Mouse (Mus musculus): ENCODE measurements around the gene Rnf130.

Rnf130 gene

DNA sequence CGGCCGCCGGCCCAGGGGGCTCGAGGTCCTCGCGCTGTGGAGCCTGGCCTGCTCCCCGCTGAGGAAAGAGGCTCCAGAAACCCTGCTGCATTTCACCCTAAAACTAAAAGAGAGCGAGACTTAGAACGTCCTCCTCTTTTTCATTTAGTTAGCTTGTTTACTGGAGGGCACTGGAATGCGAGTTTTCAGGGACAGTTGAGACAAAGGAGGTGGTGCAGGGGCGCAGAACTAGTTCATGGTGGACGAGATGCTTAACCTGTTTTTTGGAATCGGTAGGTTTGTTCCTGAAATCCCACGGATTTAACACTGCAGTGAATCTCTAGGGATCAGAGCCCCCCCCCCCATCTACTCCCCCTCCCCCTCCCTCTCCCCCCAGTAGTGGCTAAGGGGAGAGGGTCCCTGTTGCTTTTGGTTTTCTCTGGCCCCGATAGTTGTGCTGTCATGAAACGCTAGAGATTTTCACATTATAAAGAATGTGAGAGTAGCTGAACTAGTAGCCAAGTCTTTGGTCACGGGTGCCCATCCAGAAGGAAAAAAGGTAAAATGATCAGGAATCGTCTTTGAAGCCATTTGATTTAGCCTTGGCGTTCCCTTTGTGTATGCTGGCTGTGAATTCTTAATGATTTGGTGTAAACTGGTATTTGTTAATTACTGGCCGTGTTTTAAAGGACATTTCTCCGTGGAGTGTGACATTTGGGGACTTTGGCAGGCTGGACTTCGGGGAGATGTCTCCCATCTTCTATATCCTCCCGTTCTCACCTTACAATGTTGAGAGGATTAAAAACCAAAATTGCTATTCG is 775 bp downstream of the Rnf130 start:
- no peak for DNase-seq (ENCODE audit: low spot score)

DNA sequence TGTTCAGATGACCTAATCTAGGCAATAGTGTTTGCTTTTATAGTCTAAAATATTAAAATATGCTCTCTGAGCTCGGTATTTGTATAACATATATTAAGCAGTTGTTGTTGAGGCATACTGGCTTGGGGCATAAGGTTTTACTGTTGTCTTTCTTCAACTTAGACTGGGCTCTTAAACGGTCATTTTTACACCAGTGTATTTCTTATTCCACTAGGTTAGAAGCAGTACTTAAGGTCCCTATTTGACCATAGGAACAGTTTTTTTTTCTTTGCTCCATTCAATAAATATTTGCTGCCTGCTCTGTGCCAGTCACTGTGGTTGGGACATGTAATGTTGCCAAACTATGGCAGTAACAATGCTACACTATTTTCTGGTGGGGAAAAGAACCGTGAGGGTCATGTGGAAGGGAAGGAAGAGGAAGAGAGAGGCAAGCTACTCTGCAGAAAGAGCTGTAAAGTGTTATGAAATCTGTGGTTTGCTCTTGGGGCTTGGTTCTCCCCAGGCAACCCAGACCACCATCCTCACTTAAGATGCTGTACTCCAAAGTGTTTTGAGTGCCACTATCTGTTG is 1.5 kb downstream of the Rnf130 start:
- DNase-seq (ENCODE audit: low spot score) = no peak

DNA sequence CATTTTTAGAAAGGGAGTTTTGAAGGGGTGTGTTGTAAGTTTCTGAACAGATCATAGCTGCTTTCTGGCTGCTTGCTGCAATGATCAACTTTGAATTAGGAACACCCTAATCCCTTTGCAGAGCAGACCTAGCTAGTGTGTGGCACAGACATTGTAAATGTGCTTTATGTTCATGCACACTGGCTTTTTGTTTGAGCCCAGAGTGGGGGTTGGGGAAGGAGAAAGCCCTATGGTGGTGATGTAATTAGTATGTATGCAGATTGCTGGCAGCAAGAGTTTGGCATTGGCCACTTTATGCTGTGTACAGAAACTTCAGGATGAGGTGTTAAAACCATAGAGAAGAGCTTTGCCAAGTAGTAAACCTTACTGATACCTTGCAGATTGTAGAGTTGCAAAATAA is 3.3 kb downstream of the Rnf130 start:
- no peak for DNase-seq (ENCODE audit: low spot score)

DNA sequence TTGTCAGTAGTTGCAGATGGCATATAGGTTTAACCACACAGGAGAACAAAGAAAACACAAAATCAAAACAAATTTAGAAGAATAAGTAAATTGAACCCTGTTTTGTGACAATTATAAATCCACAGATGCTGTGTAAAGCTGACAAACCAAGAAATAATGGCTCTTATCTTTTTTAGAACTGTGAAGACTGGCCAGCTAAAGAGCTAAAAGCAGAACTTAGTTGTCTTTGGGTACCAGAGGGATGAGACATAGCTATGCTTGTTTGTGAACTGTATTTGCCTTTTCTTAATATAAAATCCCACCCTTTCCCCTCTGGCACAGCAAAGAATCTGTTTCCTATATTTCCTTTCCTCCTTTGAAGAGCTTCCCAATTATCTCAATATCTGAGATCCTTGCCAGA is 9.0 kb downstream of the Rnf130 start:
- DNase-seq (ENCODE audit: low spot score) = no peak

DNA sequence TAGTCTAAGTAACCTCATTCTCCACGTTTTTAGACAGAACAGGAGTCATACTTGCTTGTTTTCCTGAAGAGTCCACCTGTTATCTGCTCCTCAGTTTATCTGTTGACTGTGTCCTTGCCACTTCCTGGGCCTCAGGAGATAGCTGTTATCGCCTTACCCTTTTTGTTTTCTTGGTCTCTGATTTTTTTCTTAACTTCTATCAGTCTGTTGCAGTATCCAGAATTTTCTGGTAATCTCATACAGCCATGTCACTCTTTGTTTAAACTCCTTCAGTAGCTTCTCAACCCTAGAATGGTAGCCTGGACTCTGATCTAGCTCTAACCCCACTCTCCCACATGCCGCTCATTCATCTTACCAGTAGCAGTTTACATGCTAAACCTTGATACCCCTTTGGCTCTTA is 10.6 kb downstream of the Rnf130 start:
- no peak for DNase-seq (ENCODE audit: low spot score)

DNA sequence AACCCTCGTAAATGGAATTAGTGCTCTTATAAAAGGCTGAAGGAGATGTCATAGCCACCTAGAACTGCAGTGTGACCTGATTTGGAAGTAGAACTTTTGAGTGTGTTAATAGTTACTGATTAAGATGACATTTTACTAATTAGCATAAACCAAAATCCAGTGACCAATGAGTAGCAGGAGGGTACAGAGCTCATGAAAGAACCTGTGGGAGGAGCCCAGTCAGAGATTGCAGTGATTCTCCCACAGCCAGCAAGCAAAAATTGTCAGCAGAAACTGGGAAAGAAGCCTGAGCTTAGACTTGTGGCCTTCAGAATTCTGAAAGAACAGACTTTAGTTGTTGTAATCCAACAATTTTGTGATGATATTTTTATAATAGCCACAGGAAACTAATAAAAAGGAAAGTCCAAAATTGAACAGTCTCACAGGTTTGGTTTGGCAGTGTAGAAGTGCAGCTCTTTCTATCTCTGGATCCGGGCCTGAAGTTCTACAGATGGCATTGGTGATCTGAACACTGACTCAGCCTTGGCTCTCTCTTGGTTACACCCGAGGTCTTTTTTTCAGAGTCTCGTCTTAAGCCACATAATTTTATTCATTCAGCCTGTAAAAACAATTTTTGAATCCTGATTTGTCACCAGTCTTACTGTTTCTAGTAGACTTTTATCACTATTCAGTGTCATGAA is 11.8 kb downstream of the Rnf130 start:
- DNase-seq (ENCODE audit: low spot score) = no peak

DNA sequence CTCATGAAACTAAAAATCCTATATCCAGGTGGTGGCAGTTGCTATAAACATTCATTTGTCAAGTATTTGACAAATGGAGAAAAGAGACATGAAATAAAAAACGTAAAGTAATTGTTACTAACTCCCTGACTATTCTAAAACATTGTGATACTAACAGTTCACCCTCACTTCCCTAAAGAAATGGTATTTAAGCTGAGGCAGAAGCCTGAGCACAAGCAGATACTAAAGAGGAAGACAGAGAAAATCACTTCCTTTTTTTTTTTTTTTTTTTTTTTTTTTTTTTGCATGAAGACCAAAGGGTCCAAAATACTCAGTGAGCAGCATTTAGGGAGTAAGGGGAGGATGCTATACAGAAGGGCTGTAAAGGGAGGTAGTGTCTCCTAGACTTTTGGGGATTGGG is 13.6 kb downstream of the Rnf130 start:
- DNase-seq (ENCODE audit: low spot score) = no peak

DNA sequence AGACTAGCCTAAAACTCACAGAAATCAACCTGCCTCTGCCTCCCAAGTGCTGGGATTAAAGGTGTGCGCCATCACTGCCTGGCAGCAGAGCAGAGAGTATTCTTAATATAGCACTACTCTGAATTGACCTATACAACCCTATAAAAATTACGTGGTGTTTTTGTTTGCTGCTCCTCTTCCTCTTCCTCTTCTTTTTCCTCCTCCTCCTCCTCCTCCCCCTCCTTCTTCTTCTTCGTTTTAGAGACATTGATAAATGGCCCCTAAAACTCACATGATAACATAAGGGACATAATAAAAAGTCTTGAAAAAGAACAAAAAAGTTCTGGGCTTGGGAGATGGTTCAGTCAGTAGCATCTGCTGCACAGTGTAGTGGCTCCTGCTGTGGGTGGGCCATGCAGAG is 16.0 kb downstream of the Rnf130 start:
- no peak for DNase-seq (ENCODE audit: low spot score)

DNA sequence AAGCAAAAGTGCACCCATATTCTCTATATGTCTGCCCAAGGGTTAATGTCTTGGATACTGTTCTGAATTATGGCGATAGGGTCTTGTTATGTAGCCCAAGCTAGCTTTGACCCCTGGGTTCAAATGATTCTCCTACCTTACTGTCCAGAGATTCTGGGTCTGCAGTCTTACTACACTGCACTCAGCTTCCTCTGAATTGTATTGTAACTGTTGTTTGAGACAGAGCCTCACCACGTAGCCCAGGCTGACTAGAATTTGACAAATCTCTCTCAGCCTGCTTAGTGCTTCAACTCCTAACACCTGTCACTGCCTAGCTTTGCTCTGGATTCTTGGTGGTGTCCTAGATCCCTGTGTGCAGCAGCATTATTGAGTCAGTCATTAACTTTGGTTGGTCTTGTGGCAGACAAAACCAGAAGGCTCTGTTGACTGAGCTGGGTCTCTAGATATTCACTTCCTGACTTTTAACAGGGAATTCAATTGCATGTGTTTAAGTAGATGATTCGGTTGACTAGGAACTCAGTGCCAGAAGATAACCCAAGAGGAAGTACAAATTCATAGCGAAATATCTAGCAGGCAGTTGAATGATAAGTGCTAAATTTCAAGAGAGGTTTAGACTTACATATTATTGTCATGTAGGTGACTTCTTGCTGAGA is 17.3 kb downstream of the Rnf130 start:
- DNase-seq (ENCODE audit: low spot score) = no peak

DNA sequence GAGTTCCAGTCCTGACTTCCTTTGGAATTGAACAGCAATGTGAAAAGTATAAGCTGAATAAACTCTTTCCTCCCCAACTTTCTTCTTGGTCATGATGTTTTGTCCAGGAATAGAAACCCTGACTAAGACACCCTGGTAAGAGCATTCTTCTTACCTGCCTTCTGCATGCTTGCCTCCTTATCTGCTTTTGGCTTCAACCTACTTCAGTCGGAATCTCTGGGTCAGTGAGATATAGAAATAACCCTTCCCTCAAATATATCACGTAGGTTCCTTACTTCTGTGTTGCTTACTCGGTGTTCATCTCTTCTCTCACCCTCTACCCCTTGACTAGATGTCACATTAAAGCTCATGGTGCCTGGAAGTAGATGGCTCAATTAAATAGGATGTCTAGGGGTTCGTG is 19.3 kb downstream of the Rnf130 start:
- DNase-seq (ENCODE audit: low spot score) = no peak

DNA sequence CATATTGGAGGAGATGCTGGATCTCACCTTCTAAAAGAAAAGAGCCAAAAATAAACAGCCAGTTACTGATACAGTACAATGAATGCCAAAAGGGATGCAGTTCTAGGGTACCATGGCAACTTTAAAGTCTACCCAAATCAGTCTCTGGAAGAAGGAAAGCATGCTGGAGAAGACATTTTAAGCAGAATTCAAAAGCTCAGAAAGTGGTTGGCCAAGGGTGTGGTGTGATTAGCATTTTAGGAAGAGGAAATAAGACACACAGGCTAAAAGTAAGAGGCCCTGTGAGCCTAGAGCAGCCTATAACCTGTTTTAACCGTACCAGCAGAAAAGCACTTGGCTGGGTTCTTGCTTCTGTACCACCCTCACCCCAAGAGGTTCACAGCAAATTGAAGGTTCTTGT is 22.5 kb downstream of the Rnf130 start:
- DNase-seq (ENCODE audit: low spot score) = no peak

DNA sequence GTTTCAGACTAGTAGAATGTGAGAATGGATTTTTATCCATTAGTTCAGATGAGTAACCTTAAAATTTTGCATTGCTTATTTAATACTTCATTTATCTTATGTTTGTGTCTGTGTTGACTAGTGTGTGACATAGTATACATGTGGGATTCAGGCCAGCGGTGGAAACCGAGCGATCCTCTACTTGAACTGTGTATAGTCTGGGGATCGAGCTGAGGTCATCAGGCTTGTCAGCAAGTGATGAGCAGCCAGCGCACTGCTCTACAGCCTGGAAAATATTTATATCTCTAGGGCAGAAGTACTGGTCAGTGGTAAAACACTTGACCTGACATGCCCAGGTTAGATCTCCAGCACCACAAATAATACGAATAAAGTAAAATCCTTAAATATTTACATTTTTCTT is 23.0 kb downstream of the Rnf130 start:
- no peak for DNase-seq (ENCODE audit: low spot score)

DNA sequence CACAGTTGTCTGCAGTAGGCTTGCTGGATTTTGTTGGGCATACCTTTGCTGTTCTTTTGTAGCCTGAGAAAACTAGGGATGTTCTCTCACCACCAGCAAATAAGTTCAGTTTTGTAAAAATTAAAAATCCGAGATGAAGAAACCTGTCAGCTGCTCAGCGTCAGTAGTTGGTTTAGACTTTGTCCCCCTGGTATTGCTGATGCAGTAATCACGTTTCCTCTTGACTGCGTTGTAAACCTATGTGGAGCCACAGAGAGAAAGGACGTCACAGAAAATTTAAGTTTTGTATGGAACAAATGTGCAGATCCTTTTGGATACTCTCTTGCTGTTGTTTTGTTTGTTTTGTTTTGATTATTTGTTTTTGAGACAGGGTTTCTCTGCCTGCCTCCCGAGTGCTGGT is 25.2 kb downstream of the Rnf130 start:
- no peak for DNase-seq (ENCODE audit: low spot score)

DNA sequence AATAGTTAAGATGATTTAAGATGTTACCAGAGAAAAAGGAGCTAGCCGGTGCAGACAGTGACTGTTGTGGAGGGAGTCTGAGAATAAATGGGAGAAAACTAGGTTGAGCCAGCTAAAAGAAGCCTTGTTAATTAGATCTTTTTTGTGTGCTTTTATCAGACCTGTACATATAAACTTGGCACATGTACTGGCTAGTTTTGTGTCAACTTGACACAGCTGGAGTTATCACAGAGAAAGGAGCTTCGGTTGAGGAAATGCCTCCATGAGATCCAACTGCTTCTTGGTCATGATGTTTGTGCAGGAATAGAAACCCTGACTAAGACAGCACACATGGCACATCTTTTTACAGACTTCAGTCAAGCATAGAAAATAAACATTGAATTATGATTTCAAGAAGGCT is 32.6 kb downstream of the Rnf130 start:
- DNase-seq (ENCODE audit: low spot score) = no peak

DNA sequence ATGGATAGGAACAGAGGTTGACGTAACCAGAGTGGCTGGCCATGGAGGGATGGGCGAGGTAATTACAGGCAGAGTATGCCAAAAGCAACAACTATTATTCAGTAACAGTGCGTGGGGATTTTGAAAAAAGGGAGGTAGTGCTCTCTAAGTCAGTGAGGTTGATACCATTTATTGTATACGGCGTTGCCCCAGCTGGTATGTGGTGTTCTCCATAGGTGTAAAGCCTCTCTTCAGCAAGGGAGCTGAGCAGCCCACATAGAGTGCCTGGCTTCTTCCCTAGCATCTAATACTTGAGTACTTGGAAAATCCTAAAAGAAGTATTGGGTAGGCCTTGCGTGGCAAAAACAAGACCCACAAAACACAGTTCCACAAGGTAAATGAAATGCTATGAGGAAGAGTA is 33.1 kb downstream of the Rnf130 start:
- no peak for DNase-seq (ENCODE audit: low spot score)

DNA sequence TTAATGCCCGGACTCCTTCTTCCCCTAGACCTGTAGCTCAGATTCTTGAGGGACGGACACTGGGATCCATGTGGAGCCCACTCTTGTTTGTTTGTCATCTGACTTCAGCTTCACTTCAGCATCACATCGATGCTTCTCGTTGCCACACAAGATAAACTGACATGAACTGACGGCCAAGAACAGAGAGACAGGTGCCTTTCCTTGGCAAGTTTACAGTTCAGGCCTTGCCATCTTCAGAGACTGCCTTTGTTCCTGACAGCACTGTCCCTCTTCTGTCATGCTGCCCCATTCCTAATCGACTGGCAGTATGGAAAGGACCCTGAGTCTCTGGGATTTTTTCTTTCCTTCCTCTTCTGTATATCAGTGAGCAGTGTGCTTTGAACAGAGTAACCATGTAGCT is 33.9 kb downstream of the Rnf130 start:
- no peak for DNase-seq (ENCODE audit: low spot score)

DNA sequence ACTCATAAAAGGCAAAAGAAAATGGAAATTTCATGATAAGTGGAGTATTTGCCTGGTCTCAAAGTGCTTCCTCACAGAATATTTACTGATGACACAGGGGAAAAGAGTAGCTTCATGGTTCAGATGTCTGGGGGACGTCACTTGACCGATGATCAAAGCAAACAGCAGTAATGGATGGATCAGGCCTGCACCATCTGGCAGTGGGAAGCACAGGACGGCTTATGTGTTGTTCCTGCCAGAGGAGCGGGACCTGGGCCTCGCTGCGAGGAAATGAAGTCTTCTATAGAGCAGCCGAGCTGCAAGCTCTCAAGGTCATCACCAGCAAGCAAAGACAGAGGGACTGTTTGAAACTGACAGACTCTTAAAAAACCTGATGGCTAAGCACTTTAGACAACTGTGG is 37.0 kb downstream of the Rnf130 start:
- DNase-seq (ENCODE audit: low spot score) = no peak

DNA sequence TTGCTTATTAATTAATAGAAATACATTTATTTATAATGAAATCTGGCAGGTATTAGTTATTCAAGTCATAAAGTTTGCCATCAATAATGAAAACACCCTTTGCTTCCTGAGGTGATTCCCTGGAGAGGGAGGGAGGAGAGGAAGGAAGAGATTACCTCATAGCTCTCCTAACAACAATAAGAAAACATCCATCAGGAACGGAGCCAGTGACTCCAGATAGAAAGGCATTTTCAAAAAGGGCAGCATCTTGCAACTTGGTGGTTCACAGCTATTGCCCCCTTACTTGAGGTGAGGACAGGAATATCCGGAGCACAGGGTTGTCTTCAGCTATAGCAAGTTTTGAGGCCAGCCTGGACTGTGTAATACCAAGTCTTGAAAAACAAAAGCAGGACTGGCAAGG is 40.9 kb downstream of the Rnf130 start:
- DNase-seq (ENCODE audit: low spot score) = no peak

DNA sequence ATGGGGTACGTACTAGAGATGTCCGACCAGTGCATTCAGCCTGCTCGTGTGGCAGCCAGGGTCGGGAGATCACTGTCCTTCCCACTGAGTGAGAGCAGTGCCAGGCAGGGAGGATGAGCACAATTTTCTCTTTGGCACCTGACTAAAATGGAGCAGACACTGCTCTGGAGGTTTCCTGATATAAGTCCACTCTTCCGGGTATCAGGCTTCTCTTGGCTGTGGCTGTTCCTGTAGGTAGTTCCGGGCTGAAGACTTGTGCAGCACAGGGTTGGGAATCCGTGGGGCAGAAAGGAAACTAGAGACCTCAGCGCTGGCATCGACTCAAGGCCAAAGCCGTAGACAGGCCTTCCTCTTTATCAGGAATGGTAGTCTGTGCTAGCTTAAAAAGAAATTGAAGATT is 48.7 kb downstream of the Rnf130 start:
- no peak for DNase-seq (ENCODE audit: low spot score)

DNA sequence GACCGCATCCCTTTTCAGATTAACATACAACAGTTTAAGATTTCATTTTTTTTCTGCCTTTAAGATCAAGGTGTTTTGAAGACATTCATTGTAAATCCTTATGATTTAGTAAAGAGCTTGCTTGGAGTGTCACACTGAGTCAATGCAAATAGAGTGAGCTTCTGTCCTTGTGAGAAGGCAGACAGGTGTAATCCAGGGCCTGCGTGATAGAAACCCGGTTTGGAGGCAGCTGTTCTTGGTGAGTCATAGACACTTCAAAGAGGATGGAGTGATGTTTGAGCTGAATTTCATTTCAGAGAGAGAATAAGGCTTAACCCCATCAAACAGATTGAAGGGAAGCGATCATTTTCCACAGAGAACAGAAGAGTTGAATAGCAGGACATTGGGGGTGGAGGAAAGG is 51.6 kb downstream of the Rnf130 start:
- DNase-seq (ENCODE audit: low spot score) = no peak

DNA sequence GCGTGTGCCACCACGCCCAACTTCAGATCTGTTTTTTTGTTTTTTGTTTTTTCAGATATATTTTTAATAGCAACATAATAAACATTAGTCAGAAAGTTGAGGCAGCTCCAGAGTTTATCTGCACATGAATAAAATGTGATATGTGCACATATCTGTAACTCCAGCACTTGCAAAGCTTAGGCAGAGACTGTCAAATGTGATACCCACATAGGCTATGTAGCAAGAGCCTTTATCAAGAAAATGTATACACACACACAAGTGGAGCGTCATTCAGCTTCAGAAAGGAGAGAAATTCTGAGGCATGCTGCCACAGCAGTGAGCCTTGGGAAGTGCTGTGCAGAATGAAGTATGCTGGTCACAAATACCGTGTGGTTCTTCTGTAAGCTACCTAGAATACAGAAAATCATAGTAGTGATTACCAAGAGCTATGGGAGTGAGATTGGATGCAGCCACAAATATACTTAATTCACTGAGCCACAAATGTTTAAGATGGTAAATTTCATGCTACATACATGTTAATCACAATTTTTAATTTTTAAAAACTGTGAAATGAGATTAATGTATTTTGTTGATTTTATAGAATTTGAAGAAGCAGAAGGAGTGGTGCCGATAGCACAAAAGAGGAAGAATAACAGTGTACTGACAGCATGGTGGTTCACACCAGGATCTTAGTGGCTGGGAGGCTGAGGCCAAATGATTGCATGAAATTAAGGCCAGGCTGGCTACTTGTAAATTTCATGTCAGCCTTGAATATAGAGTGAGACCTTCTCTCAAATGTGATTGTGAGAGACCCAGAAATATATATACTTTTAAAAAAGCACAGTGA is 56.4 kb downstream of the Rnf130 start:
- DNase-seq (ENCODE audit: low spot score) = no peak

DNA sequence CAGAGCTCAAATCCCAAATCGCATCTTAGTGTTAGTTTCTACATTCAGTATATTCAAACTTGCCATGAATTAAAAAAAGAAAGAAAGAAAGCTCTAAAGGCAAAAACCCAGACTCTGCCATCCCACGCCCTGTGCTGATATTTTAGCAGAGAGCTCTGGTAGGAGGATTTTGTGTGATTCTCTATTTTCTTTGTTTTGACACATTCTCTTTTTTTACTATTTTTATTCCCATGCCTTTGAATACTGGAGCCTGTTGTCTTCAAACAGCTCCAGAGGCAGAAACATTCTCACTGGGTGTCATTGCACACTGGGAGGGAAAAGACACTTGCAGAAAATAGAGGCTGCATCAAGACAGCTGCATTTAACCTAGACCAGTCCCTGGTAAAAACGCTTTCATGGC is 61.1 kb downstream of the Rnf130 start:
- DNase-seq (ENCODE audit: low spot score) = no peak

Data from urinary bladder, postnatal 25 days (tissue).